Mouse (Mus musculus): ENCODE measurements around the gene Dad1.
"Not testable (repeated sequence)": the region's sequence is repeated elsewhere in the genome, so short reads cannot be mapped to it uniquely, and the experiment has no call there.

Gene Dad1

DNA sequence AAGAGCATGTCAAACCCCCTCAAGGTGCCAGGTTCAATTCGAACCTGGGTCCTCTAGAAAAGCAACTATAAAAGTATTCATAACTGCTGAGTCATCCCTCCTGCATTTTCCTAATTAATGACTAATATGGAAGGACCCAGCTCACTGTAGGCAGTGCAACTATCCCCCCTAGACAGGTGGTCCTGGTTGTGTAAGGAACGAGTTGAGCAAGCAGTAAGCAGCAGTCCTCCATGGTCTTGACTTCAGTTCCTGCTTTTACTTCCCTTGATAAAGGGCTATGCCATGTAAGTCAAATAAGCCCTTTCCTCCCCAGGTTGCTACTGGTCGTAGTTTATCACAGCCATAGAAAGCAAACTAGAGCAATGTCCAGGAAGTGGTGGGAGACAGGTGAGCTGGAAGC lies 7.7 kb downstream of the Dad1 start:
- no peak for DNase-seq (ENCODE audit: low spot score in 2 of 2)

DNA sequence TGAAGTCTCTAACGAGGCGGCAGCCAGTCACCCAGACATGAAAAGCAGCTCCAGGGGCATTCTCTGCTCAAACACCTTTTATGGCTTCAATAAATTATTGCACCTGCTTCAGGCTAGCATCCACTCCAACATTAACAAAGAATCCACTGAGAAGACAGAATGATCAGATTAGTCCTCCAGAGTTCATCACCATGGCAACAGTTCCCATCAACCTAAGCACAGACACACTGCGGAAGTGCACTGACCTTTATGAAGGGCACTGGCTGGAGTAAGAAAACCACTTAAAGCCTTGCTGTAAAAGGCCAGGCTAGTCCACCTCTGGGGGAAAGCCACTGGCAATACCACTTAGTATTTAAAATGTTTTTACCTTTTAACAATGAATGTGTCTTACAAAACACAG lies 9.7 kb downstream of the Dad1 start:
- DNase-seq (ENCODE audit: low spot score in 2 of 2), result no peak

DNA sequence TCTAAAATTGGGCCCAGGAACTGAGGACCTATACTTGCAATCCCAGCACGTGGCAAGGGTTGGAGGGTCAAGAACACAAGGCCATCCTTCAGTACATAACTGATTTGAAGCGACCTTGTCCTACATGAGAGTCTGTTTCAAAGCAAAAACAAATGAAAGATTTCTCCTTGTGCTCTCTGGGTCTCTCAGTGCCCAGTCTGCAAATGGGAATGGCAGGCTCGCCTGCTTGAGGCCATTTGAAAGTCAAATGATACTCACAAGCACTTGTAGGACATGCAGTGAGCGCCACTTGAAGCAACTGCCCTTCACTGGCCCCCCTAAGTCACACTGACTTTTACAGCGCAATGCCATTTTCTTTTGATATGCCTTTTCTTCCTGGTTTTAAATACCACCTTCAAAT lies 13.4 kb downstream of the Dad1 start:
- DNase-seq (ENCODE audit: low spot score in 2 of 2), result no peak

DNA sequence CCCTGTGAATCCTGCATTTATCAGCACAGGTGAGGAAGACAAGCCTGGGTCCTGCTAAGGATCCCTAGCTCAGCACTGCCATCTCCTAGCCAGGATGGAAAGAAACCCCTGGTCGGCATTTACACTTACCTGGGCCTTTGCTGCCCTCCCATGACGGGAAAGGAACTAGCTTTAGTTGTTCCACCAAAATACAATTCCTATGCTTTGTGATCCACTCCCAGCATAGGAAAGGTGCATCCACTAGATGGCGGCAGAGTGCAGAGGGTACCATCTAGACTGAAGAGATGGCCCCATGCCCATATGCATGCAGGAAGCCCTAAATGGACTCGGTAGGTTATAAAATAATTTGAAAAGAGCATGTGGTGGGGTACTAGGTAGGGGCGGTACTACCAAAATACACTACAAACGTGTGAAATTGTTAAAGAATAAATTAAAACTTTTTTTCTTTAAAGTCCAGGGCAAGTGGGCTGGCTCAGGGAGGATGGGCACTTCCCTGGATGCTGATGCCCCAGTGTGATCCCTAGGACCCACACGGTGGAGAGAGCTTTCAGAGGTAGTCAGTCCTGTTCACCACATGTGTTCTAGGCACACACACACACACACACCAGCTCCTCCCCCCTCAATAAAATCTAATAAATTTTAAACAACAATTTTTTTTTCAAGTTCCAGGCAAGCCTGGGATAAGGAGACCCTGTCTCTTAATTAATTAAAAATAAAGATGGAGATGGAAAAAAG lies 14.7 kb downstream of the Dad1 start:
- DNase-seq (ENCODE audit: low spot score in 2 of 2), result peak; percentile 80 to 84

DNA sequence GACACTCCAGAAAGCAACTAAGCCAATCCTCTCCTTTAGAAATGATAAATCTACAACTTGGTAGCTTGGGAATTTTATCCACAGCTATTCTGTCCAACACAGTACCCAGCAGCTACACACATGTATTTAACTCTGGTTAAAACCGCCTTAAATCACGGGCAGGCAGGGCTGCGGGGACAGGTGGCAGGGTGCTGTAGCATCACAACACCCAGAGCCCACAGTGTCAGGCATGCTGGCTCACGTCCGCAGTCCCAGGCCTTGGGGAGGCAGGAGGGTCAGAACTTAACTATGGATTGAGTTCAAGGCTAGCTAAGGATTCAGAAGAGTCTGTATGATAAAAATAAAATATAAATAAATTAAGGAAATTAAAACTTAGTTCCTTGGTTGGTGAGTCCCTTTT lies 17.0 kb downstream of the Dad1 start:
- DNase-seq (ENCODE audit: low spot score in 2 of 2), result no peak

DNA sequence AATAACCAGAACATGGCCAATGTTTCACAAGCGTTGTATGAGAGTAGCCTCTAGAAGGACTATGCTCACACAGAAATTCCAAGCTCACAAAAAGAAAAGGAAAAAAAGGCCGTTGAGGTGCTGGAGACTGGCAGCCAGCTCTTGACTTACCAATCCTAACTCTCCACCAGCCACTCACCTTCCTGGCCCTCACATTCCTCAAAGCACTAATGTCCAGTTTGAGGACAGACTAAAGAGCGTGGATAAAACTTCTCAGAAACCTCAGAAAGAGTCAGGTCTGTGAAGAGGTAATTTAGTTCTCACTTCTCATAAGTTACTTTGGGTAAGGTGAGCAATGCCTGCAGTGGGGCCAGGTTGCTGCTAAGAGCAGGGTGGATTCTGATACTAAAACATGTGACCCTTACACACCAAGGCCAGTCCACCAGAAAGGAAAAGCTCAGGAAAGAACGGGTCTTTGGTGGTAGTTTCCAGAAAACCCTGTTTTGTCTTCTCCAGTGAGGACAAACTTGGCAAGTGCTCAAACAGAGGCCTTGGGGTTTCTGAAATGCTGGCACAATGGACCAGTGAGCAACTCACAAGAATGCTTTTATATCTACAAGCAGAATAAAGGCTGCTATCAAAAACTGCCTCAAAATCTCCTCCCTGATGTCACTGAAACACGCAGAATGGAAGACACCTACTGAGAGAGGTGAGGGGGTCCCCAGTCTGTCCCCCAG lies 17.9 kb downstream of the Dad1 start:
- no peak for DNase-seq (ENCODE audit: low spot score in 2 of 2)

DNA sequence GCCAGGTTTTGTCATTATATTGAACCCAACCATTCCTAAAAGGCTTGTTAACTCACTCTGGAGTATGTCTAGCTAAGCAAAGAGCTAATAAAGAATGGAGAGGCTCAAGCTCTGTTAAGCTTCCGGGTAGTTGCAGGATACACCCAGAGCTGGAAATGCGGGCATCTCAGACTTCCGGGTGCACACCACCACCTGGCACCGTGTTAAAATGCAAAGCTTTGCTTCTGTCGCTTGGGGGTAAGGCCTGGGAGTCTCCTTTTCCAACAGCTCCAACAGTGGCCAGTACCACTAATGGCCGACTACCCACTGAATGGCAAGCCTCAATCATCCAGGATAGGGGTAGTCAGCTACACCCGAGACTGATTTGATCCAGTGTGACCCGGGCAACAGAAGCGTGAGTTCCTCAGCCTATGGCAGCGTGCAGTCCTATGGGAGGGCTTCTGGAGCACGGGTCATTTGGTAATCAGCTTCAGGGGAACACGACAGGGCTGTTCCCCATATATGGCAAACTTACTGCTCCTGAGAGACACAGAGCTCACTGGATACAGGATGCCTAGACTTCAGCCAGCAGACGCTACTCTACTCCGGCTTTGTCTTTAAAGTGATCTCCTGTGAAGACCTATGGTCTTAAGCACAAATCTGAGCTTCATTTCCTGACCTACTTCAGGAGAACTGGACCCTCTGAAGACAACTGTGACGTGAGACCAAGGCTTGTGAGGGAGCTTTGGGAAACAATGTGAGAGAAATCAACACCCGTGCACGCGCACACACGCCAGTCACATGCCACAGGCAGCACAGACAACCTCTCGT lies 19.5 kb downstream of the Dad1 start:
- DNase-seq (ENCODE audit: low spot score in 2 of 2), result no peak

DNA sequence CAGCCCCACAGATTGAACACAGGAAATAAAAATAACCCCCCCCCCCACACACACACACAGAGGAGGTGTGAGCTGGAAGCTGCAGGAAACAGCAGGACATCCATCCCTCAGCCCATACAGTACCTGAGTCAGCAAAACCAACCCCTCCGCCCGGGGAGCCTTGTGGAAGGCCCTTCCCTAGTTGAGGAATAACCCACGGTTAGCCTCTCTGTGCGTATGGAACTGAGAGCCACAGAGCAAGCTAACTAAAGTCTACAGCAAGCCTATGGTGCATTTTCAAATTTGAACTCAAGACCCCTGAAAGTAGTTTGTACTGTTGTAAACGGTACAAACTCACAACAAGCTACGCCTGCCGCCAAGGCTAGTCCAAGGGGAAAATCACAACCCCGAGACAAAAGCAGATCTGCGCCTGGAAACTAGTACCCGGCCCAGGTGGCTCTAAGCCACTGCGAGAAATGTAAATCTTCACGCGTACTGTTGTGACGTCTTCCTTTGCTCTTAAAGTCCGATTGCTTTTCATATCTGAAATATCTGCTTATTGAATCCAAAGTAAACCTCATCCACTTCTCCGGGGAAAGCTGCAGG lies 20.3 kb downstream of the Dad1 start:
- no peak for DNase-seq (ENCODE audit: low spot score in 2 of 2)

DNA sequence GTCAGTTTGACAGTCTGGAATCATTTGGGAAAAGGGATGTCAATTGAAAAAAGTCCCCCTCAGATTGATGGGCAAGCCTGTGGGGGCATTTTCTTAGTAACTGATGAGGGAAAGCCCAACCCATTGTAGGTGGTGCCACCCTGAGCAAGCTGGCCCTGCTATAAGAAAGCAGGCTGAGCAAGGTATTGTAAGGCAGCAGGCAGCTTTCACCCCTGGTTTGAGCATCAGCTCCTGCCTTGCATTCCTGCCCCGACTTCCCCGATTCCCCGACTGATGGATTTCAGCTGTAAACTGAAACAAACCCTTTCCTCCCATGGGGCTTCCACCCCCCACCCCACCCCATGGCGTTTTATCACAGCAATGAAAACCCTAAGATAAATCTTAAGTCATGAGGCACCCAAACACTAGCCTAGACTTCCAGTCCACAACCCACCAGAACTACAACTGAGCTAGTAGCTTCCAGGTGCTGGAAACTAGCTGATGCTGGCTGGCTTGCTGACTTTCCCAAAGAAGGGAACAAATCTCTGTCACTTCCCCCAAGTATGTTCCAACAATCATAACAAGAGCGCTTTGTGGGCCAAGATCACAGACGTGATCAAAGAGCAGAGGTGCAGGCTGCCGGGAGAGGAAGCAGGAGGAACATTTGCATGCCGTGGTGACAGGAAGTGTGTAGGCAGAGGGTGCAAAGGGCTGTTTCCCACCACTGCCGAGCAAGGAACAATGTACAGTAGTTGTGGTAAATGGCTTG lies 20.9 kb downstream of the Dad1 start:
- no peak for DNase-seq (ENCODE audit: low spot score in 2 of 2)

DNA sequence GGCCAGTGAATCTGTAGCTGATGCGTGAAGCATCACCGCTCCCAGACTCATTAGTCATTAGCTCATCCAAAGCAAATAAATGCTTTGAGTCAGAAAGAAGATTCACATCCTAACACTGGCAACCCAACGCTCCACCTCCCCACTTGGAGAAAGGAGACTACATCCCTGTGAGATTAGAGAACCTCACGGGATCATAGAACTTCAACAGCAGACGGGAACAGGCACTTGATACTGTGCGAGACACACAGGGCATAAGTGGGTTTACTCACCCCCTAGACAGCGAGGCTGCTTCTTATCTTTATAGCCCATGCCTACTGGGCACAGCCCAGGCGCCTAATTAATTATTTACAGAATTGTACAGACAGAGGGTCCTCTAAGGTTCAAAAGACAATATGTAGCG lies 21.8 kb downstream of the Dad1 start:
- DNase-seq (ENCODE audit: low spot score in 2 of 2), result no peak

DNA sequence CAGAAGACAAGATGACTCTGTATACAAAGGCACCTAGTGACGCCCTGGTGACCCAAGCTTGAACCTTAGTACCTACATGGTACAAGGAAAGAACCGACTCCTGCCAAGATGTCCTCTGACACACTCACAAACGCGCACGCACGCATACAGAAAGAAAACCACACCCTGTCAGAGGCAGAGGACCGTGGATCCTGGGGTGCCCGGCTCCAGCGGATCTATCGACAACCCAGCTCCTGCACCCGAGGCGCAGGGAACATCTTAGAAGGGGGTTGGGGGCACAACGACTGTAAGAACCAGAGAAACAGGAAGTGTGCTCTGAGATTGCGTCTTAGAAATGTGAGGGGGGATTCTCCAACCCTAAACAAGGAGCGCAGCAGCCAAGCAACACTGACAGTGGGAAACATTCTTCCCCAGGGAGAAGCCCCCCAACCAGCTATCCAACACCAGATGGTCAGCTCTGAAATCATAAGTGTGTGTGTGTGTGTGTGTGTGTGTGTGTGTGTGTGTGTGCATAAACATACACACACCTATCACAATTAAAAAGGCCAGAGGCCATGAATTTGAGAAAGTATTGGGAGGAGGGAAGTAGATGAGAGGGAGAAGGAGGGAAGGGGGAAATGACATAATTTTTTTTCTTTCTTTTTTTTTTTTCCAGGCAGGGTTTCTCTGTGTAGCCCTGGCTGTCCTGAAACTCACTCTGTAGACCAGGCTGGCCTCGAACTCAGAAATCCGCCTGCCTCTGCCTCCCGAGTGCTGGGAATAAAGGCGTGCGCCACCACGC lies 22.5 kb downstream of the Dad1 start:
- DNase-seq (ENCODE audit: low spot score in 2 of 2), result no peak

DNA sequence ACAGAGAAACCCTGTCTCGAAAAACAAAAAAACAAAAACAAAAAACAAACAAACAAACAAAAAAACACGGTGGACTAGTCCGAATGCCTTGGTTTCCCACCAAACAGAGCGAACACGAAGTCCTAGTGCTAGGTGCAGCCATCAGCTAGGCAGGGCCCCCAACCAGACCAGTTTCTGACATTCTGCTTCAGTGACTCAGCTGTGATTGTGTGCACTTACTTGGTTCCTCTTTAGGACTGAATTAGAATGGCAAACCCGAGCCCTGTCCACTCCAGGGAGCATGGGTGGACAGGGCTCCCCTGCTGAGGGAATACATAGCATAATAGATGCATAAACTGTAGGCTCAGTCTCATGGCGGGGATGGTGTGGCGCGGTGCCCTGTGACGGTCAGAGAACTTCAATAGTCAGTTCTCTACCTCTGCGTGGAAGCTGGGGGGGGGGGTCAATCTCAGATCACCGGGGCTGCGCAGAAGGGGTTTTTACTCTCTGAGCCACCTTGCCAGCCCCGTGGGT lies 23.2 kb downstream of the Dad1 start:
- DNase-seq (ENCODE audit: low spot score in 2 of 2), result no peak

DNA sequence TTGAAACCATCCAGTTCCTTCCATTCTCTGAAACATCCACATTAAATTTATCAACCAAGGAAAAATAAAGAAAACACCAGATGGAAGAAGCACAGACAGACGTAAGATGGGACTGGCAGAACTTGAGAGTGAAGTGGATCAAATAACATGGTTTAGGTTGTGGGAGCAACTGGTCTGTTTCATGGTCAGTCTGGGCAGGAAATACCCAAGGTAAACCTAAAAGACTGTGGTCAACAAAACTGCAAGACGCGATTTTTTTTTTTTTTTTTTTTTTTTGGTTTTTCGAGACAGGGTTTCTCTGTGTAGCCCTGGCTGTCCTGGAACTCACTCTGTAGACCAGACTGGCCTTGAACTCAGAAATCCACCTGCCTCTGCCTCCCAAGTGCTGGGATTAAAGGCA lies 24.1 kb downstream of the Dad1 start:
- not testable (repeated sequence) for DNase-seq (ENCODE audit: low spot score in 2 of 2)

DNA sequence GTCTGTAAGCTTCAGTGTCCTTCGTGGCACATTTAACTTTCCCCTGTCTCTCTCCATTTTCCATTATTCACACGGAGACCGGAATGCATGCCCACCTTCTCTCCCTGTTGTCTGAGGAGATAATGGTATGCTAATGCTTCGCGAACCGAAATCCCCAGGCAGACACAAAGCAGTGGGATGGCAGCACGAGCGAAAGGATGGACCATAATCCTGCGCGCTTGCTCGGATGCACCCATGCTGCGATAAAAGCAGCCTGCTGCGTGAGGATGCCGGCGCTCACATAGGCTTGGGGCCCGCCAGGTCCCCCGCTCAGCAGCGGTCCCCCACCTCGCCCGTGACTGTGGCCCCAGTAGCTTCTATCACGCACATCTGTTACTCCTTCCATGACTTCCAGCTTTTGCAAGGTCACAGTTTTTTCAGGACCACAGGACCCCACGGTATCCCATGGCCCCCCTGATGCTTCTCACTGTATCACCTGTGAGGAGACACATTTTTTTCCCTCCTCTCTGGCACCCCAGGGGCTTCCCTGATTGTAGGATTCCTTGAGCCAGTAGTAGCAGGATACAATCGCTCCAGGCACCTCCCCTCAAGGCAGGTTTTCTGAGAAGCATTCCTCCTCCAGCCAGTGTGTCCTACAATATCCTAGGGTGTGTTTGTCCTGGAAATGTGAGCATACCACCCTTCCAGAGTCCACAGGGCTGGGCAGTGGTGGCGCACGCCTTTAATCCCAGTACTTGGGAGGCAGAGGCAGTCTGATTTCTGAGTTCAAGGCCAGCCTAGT lies 24.8 kb downstream of the Dad1 start:
- no peak for DNase-seq (ENCODE audit: low spot score in 2 of 2)

DNA sequence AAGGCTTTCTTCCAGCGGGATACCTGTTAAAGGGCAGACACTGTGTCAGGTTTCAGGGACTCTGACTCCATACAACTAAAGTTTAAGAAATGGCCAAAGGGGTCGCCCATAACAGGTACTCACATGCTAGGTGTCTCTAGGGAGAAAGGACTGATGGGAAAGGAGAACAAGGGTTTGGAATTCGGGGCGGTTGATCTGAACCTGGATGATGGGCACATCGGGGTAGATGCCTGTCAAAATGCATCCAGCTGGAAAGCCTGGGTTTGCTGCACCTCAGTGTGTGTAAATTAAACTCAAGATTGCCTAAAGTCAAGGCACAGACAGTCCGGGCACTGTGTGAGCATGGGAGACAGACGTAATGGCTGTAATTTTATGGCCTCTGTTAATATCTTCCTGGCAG lies 25.4 kb downstream of the Dad1 start:
- no peak for DNase-seq (ENCODE audit: low spot score in 2 of 2)

DNA sequence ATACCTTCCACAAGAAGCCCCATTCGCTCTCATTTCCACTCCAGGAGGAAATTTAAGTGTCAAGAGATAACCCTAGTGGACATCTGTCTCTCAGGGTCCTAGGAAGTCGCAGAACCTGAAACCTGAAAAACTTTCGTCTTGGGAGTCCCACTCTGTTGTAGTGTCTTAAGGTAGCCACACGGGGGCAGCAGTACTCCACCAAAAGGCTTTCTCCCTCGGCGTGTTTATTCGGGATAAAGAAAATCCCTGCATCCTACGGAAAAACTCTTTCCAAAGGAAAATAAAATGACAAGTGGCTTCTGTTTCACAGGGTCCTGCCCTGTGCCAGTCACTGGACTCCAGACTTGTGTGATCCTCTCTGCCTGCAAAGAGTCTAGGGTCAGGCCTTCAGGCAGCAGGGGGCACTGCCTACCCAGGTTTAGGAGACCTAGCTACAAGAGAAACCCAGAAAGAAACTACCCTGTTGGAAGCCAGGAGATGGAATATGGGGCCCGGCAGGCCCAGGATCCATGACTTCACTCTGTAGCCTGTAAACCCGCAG lies 25.9 kb downstream of the Dad1 start:
- peak; percentile 67 to 68 for DNase-seq (ENCODE audit: low spot score in 2 of 2)

DNA sequence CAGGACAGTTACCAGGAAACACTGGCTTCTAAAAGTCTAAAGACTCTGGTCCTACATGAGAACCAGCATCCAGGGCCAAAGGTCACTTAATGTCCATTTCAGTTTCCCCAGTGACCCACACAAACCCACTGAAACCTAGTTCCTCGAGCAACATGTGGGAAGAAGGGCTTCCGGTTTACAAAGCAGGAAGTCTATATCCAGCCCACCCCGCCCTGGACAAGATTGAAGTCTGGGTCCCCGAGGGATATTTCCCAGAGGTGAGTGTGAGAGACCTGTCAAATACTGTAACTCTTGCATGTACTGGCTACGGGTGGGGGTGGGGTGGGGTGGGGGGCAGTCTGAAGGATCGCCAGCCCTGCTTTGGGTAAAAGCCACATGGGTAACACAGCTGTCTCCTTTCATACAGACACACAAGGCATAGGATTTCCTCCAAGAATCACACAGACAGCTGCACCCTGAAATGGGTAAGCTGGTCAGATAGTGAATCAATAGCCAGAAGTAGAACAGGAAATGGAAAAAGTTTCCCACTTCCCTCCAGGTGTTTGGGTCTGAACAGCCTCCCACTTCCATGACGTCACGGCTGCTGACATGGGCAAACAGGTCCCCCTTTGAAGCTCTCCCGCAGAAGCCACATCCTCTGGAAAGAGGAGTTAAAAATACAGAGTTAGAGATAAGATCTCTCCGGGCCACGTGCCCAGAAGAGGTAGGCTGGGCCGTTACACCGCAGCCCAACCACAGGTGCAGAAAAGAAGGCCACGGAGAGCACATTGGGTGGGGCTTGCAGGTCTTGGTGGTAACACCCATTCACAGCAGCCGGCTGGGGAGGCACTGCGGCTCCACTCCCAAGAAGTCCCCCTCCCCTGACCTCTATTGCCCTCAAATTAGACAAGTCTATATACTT lies 26.7 kb downstream of the Dad1 start:
- DNase-seq (ENCODE audit: low spot score in 2 of 2), result no peak

DNA sequence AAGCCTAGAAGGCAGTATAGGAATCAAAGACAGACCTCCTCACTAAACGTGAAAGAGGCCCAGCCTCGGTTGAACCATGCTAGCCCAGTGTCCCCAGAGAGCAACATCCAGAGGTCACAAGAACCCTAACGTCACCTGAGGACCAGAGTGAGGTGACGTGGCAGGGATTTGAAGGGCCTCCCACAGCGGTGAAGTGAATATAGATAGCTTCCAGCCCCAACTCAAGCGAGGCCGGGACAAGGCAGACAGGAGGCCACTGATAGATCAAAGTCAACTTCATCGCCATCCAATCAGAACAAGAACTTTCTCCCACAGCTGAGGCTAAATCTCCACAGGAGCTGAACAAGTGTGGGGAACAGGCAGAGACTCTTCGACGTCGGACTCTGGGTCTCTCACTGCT lies 28.2 kb downstream of the Dad1 start:
- DNase-seq (ENCODE audit: low spot score in 2 of 2), result no peak

Measured in frontal cortex, postnatal 36 days (tissue).